Mouse (Mus musculus) ES-Bruce4 (cell line): ENCODE measurements around the gene Zdhhc1.

Source experiments
- CTCF ChIP-seq: IDR thresholded peaks from one replicate; pipeline ENCODE4 v1.8.1; 2011; ENCODE audit warnings: low read depth, low read length
- POLR2A ChIP-seq: IDR thresholded peaks from one replicate; pipeline ENCODE4 v1.8.1; 2011; ENCODE audit warnings: low read length; ENCODE audit not compliant: insufficient read depth

DNA sequence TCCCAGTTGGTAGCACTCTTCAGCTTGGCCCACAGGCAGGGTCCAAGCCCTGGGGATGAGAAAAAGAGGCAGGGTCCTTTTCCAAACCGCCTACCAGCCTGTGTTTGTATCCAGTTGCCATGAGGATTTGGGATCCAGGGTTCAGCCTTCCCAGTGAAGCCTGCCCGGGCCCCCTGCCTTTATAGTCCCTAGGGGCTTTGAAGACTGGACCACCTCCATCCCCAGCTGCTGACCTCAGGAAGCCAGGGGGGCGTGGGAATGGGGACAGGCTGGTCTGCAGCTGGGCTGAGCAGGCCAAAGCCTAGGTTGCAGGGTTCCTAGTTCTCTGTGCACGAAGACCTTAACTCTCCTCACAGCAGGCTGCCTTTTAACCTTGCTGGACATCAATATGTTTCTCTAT, 21.4 kb downstream of the Zdhhc1 start:
- TF ChIP-seq CTCF (no peak), POLR2A (no peak)
